ENCODE assay signal across 8 mouse cellular contexts in genomic region chr4:134081730-134082386, GRCm38 (mm10). TPM values are rescaled to one million over a fixed set of nuclear protein-coding genes. Genes with fewer than 3 reads are reported as not detected.
DNase-seq lines count a peak whose midpoint lies in the region; ATAC-seq lines count a peak whose summit lies in the region.

No protein-coding gene starts in this region.

- no peak overlapping the region for H3K9ac ChIP-seq in embryonic facial prominence, embryonic 12.5 days

- H3K36me3 ChIP-seq in embryonic facial prominence, embryonic 12.5 days, result no peaks in the 10 kb centered on the region

- peak overlapping the region; percentile 44 for H3K4me3 ChIP-seq in embryonic facial prominence, embryonic 12.5 days

- H3K4me1 ChIP-seq in embryonic facial prominence, embryonic 12.5 days, result peaks cover 12% of the 10 kb centered on the region

- peaks cover 18% of the 10 kb centered on the region for H3K27me3 ChIP-seq in embryonic facial prominence, embryonic 12.5 days

- under 1% methylated on average over 39 of the region's 41 CpGs for WGBS in embryonic facial prominence, embryonic 12.5 days

- peak; percentile 82 for ATAC-seq in embryonic facial prominence, embryonic 12.5 days (ENCODE audit: insufficient number of reproducible peaks, insufficient read depth, low FRiP score, low TSS enrichment)
- ATAC-seq in neutrophil, adult 5-6 weeks (ENCODE audit: extremely low read depth, insufficient number of reproducible peaks, low FRiP score, poor library complexity, severe bottlenecking), result peak; percentile 90

- intact Hi-C loops in heart, postnatal 10 days (cut with DNase I), result no loop called here

- peak; percentile 97 for DNase-seq in CD4-positive helper T cell, adult 2 months (ENCODE audit: low read depth, low spot score)
- peak; percentile 55 for DNase-seq in adrenal gland, postnatal 25 days
- DNase-seq in heart, postnatal 10 days, result peak; percentile 44 to 46
- DNase-seq in kidney, postnatal 4 days, result peak; percentile 86 to 92
- peak; percentile 86 to 92 for DNase-seq in lung, adult 18-20 months
- peak; percentile 87 for DNase-seq in testis, postnatal 14 days (ENCODE audit: low spot score)

- H3K27ac ChIP-seq in embryonic facial prominence, embryonic 12.5 days, result no peak overlapping the region

- H3K9me3 ChIP-seq in embryonic facial prominence, embryonic 12.5 days, result no peaks in the 10 kb centered on the region

- peak overlapping the region; percentile 87 for H3K4me2 ChIP-seq in embryonic facial prominence, embryonic 12.5 days (replicated peaks)

RNA-seq across cellular contexts. Expression of gene Cd52, which starts 13.0 kb away (rescaled TPM):
- total RNA-seq in adrenal gland, postnatal 25 days (2021), result 3.5 and 8.4 TPM in 2 replicates
- 8.0 and 8.3 TPM in 2 replicates for polyA plus RNA-seq in embryonic facial prominence, embryonic 12.5 days (2016; fragmentation: Nextera tagmentation; extraction: Ambion mirVana)
- total RNA-seq in heart, postnatal 10 days (2021), result 1 to 10 TPM; 3.4 to 6.5 TPM
- 2,308 and 2,325 TPM in 2 replicates for total RNA-seq in neutrophil, adult 5-6 weeks (2017)

RNA-seq across cellular contexts. Expression of gene Ubxn11, which starts 20.5 kb away (rescaled TPM):
- 8.1 and 9.4 TPM in 2 replicates for total RNA-seq in adrenal gland, postnatal 25 days (2021)
- polyA plus RNA-seq in embryonic facial prominence, embryonic 12.5 days (2016; fragmentation: Nextera tagmentation; extraction: Ambion mirVana), result 10.4 and 11.5 TPM in 2 replicates
- total RNA-seq in heart, postnatal 10 days (2021), result 1 to 10 TPM; 2.0 to 2.3 TPM
- total RNA-seq in neutrophil, adult 5-6 weeks (2017), result 15.0 and 22.1 TPM in 2 replicates

RNA-seq across cellular contexts. Expression of gene Crybg2, which starts 21.2 kb away (rescaled TPM):
- 0.15 TPM in 1 of 2 replicates, not detected in the other for total RNA-seq in adrenal gland, postnatal 25 days (2021)
- polyA plus RNA-seq in embryonic facial prominence, embryonic 12.5 days (2016; fragmentation: Nextera tagmentation; extraction: Ambion mirVana), result 2.9 and 4.0 TPM in 2 replicates
- not detected for total RNA-seq in heart, postnatal 10 days (2021)
- total RNA-seq in neutrophil, adult 5-6 weeks (2017), result 4.2 and 7.4 TPM in 2 replicates

RNA-seq across cellular contexts. Expression of gene Zfp683, which starts 28.2 kb away (rescaled TPM):
- not detected in 2 replicates for total RNA-seq in adrenal gland, postnatal 25 days (2021)
- polyA plus RNA-seq in embryonic facial prominence, embryonic 12.5 days (2016; fragmentation: Nextera tagmentation; extraction: Ambion mirVana), result not detected in 2 replicates
- total RNA-seq in heart, postnatal 10 days (2021), result not detected
- 0.58 TPM in 1 of 2 replicates, not detected in the other for total RNA-seq in neutrophil, adult 5-6 weeks (2017)

RNA-seq across cellular contexts. Expression of gene Sh3bgrl3, which starts 46.7 kb away (rescaled TPM):
- total RNA-seq in adrenal gland, postnatal 25 days (2021), result 62.5 and 73.2 TPM in 2 replicates
- polyA plus RNA-seq in embryonic facial prominence, embryonic 12.5 days (2016; fragmentation: Nextera tagmentation; extraction: Ambion mirVana), result 345 and 360 TPM in 2 replicates
- 10 to 100 TPM; 69.9 to 74.6 TPM for total RNA-seq in heart, postnatal 10 days (2021)
- total RNA-seq in neutrophil, adult 5-6 weeks (2017), result 471 and 477 TPM in 2 replicates

Comparison
In these comparisons a context has a peak if more than half of its experiments do, and no peak if none do; other contexts are left out.
1. DNase-seq: peak in every context shown above with its lines; median percentile 97 in CD4-positive helper T cell, adult 2 months; 89 in kidney, postnatal 4 days; 89 in lung, adult 18-20 months; 87 in testis, postnatal 14 days; 55 in adrenal gland, postnatal 25 days; 45 in heart, postnatal 10 days.
2. RNA of gene Cd52, which starts 13.0 kb away (total RNA-seq): 2,308 to 2,325 TPM in neutrophil, adult 5-6 weeks; 3.5 to 8.4 TPM in adrenal gland, postnatal 25 days and 3.4 to 6.5 TPM in heart, postnatal 10 days; every median in the first group is over 100 times any median in the second.